Mouse (Mus musculus) cortical plate, adult 2 months (tissue): ENCODE measurements around the gene Hes7.

Experiments
- CTCF ChIP-seq: fragments of 200-500 bp; IDR thresholded peaks from 2 replicates; pipeline ENCODE4 v1.5.1; 2011; ENCODE audit warnings: mild to moderate bottlenecking, control low read depth, low read length; ENCODE audit not compliant: insufficient read depth; ENCODE audit errors: extremely low read depth
- POLR2A ChIP-seq: fragments of 200-500 bp; IDR thresholded peaks from 2 replicates; pipeline ENCODE4 v1.6.1; 2011; ENCODE audit warnings: mild to moderate bottlenecking, low read length, control low read depth; ENCODE audit not compliant: insufficient read depth; ENCODE audit errors: extremely low read depth

- TF ChIP-seq POLR2A (no peak), CTCF (no peak)
These were observed 47.5 kb upstream of the Hes7 start for GRCm38 (mm10) chr11:69072666-69073064.
